Mouse (Mus musculus): ENCODE results near the gene Eif5.

Eif5 gene

DNA sequence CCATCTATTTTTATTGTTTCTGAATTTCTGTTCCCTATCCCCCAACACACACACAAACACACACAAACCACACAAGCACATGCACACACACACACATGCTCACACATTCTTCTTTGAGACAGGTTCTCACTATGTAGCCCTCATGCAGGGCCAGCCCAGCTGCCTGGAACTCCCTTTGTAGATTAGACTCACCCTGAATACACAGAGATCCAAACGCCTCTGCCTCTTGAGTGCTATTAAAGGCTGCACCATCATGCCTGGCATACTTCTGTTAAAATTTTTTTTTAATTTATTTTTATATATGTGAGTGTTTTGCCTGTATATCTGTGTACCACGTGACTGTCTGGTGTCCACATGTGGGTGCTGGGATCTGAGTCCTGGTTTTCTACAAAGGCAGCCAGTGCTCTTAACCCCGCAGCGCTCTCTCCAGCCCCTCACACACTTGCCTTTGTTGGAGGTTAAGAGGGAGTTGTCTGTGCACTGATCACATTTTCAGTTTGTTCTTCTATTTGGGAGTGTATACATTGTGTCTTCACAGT, 24.5 kb downstream of the Eif5 start:
- no peak for DNase-seq (ENCODE audit: low read depth, low spot score)

DNA sequence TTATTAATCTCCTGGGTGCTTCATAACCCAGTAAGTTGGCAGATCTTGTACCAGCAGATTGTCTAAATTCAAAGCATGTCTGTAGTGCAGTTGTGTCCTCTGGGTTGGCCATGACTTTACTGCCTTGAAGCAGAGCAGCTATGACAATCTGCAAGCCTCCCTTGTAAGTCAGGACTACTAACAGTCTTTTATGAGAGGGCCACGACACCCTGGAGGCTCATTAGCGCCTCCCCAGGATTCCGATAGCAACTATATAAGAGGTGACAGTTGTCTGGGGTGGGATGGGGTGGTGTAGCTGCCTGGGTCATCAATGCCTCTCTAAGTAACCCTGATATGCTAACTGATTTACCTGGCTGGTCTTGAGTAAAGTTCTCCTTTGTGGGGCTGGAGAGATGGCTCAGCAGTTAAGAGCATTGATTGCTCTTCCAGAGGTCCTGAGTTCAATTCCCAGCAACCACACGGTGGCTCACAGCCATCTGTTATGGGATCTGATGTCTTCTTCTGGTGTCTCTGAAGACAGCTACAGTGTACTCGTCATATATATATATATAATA, 25.3 kb downstream of the Eif5 start:
- peak; percentile 45 for DNase-seq (ENCODE audit: low read depth, low spot score)

DNA sequence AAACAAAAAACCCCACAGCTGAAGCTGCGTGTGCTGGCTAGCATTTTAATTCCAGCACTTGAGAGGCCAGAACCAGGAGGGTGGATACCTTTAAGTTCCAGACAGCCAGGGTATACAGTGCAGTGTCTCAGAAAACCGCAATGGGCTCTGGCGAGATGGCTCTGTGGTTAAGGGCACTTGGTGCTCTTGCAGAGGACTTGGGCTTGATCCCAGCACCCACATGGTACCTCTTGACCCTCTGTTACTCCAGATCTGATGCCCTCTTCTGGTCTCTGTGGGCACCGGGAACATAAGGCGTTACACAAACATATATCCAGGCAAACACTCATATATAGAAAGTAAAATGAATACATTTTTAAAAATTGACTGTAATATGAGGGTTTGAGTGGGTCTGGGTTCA, 27.5 kb downstream of the Eif5 start:
- no peak for DNase-seq (ENCODE audit: low read depth, low spot score)

DNA sequence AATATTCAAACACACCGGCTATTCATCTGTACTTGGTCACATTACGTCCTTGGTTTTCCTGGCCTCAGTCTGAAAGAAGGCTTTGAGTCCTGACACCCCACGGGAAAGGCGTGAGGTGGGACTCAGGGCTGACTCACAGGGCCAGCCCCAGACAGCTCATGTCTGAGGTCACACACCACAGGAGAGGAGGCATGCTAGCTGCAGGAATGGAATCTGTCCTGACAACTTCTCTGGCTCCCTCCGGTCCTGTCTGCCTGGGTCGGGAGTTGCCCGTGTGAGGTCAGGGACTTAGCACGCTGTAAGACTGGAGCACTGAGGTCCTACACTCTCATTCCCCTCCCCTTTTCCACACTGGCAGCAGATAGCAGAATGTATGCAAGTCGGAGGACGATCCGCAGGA, 31.0 kb downstream of the Eif5 start:
- peak; percentile 53 for DNase-seq (ENCODE audit: low read depth, low spot score)

DNA sequence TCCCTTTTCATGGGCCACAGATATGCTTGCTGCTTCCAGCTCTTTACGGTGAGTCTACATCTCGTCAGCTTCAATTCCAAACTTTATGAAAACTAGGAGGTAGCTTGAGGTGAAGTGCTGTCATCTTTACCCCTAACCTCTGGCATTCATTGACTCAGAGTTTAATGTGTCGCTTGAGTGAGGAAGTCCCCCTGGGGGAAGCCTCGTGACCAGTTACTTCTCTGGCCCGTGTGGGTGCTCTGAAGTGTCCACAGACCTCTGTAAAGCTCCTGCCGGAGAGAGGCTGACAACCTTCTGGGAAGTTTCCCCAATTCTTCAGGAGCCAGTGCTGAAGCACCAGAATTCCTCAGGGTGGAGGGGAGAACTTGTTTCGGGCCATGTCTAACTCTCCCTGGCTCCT, 34.6 kb downstream of the Eif5 start:
- DNase-seq (ENCODE audit: low read depth, low spot score) = no peak

DNA sequence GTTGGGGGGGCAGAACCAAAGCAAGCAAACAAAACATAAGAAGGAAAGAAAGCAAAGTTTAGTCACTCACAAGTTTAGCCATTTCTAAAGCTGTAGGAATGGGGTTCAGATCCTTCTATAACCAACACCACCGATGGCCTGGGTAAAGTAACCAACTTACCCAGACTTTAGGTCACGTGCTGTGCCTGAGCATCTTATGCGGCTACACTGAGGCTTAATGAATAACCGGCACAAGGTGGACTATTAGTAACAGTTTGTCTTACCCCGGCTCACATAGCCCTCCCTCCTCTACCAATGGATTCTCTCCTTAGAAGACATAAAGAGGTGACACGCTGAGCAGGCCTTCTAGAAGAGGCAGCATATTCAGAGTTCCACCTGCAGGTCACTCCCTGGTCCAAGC, 35.5 kb downstream of the Eif5 start:
- DNase-seq (ENCODE audit: low read depth, low spot score) = no peak

DNA sequence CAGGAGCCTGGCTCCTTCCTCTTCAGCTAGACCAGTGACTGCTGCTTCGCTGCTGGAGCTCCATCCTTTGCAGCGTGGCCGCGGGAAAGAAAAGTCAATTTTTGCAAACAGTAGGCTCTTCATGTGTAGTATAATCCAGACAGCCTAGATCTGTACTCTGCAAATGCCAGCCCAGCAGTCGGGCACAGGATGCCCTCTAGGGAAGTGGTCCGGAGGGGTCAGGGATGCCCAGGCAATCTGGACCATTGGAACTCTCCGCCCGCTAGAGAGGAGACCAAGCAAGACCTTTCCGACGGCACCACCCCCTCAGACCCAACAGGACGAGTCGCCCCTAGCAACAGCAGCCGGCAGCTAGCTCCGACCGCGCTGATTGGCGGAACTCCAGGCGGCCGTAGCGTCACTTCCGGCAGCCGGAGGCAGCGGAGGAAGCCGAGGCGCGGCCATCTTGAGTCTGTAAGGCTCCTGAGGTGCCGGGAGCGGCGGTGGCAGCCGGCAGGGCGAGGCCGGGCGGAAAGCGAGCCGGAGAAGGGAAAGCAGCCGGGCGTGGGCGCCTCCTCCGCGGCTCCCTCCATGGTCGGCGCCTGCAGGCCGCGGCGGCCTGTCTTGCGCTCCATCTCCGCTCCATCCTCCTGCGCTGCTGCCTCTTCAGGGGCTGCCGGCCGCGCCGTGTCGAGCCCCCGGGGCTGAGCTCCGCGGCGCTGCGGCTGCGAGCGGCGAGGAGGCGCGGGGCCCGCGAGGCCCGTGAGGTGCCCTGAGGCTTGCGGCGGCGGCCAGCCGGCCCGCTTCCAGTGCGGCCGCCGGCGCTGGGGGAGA, 36.5 kb downstream of the Eif5 start, which contains the start of gene Mark3:
Gene Mark3 (plus strand): TSS at position 450 of the 813 bp plus-strand sequence.
- DNase-seq (ENCODE audit: low read depth, low spot score) = peak; percentile 97

DNA sequence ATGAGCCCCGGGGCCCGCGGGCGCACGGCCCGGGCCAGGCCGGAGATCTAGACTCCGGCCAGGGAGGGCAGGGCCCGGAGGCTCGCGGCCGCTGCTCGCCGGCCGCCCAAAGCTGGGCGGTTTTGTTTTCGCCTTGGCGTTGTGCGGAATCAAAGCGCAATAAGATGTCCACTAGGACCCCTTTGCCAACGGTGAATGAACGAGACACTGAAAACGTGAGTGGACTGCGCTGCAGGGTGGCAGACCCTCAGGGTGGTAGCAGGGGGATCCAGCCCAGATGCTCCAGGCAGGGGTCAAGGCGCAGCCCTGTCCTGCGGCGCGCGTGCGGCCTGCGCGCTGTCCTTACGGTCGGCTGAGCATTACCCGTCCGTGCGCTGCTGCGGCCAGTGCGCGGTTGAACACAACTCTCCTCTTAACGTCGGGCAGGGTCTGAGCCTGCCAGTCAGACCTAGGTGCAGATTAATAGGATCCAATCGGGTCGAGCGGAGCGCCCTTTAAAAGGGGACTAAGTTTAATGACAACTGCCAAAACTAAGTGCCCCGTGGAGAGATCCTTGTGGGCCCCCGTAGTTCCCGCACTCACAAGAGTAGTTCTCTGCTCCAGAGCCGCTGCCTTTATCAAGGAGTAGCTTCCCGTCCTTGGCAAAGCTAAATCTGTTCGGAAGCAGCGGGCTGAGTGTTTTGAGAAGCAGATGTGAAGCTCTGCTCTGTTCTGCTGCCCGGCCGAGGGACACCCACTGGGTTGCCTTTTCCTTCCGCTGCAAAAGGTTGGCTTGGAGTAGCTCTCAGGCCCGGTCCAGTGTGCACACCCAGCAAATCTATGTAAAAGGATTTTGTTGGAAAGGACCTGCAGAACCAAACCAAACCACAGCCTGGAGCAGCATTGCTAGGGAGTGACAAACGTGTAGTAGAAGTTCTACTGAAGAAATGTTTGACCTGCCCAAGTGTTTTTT, 37.3 kb downstream of the Eif5 start:
- DNase-seq (ENCODE audit: low read depth, low spot score) = peak; percentile 63

DNA sequence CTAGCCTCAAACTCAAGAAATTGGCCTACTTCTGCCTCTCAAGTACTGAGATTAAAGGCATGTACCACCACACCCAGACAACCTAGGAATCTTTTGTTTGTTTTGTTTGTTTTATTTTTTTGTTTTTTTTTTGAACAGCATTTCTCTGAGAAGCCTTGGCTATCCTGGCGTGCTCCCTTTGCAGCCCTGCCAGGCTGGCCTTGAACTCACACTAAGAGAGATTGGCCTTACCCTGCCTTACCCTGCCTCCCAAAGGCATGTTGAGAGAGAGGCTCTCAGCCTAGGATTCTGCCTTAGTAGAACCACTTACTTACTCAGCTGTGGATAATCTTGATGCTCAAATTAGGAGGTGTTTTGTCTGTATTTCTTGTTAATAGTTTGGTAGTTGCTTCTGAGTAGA, 45.2 kb downstream of the Eif5 start:
- no peak for DNase-seq (ENCODE audit: low read depth, low spot score)

DNA sequence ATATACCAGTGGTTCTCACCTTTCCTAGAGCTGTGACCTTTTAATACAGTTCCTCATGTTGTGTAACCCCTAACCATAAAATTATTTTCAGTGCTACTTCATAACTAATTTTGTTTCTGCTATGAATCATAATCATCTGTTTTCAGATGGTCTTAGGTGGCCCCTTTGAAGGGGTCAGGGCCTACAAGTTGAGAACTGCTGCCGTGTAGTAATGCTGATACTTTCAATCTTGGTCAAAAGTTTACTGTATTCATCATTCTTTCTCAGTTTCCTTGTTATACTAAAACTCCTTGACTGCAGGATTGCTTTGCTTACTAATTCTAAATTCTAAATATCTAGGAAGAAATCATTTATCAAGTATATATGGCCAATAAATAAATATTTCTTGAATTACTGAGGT, 46.6 kb downstream of the Eif5 start:
- DNase-seq (ENCODE audit: low read depth, low spot score) = no peak

DNA sequence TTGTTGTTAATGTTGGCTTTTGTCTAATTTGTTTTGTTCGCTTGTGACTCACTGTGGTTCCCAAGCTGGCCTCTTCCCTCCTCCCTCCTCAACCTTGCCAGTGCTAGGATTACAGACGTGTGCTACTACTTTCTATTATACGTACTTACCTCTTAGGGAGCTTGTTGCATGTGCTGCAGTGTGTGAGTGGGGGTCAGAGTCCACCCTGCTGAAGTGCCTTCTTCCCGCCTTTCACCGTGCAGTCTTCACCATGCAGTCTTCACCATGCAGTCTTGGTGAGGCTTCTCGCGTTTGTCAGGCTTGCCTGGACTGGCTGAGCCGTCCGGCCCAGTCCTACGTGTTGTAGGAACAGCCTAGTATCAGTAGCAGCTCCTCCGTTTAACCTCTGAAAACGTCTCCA, 49.4 kb downstream of the Eif5 start:
- DNase-seq (ENCODE audit: low read depth, low spot score) = no peak

DNA sequence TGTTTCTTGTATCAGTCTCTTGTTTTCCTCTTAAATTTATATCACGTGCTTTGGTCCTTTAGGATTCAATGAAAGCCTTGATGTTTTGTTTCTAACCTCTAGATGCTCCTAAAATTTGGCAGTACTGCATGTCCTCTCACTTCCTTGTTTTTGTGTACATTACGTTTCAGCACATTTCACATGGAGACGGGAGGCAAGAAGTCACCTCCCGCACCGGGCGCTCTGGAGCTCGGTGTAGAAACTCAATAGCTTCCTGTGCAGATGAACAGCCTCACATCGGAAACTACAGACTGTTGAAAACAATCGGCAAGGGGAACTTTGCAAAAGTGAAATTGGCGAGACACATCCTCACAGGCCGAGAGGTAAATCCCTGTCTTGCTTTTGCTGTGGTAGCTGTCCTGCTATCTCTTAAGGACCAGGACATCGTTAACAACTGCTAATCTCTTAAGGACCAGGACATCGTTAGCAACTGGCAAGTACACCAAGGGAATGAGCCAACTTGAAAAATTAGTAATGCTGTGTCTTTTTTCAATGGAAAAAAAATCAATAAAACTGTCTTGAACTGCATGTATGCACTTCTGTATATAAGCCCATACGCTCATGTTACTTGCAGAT, 54.7 kb downstream of the Eif5 start:
- DNase-seq (ENCODE audit: low read depth, low spot score) = no peak

DNA sequence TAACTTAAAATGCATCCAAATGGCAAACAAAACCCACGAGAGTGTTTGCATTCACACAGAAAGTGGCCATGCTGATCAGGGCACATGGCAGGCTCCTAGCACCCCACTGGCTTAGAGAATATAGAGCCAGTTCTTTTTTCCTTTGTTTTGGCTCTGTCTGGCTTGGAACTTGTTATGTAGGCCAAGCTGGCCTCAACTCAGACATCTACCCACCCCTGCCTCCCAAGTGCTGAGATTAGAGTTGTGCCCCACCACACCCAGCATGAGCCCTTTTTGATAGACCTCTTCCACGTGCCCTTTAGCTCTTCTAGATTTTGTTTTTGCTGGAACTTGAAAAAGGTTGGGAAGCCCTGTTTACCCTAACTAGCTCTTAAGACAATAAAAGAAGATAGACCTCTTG, 56.0 kb downstream of the Eif5 start:
- no peak for DNase-seq (ENCODE audit: low read depth, low spot score)
